Mouse (Mus musculus) heart, adult 18-20 months (tissue): ENCODE measurements around the gene Brix1. TPM values are rescaled to one million over a fixed set of nuclear protein-coding genes. Genes with fewer than 3 reads are reported as not detected.
A peak's percentile ranks its signal among the peaks of the same experiment; 100 is the strongest.

Experiments used
- DNase-seq, 2 experiments: peaks; one replicate each; pipeline ENCODE4 v3.0.0; 2021 to 2022; ENCODE audit warnings: mixed read lengths in 1 of 2
- total RNA-seq, 2 experiments: library from RNA; stranded (reverse); gene quantifications; 2 replicates each; pipeline ENCODE4 v1.2.3; 2021

Gene Brix1
- total RNA-seq, 2 experiments from 2014 or later, result 20.4 to 22.5 TPM

DNA sequence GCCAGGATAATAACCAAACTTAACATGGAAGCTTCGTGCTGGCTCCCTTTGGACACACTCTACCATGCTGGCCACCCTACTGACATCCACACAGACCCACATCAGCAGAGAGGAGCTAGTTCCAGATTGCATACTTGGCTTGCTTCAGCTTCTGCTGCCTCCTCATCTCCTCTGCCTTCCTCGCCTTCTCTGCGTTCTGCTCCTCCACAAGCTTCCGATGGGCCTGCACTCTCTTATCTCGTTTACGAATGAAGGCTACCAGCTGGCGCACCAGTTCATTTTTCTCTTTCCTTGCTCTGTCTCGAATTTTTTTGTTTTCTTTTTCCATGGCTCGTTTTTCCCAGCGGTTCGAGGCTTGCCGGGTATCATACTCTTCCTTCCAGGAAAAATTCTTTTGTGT is 24.8 kb downstream of the Brix1 start:
- peak in 1 of 2 experiments; percentile 15 for DNase-seq

GRCm38 (mm10) chr15:10447102-10447501 is 38.6 kb downstream of the Brix1 start:
- DNase-seq, result no peak

GRCm38 (mm10) chr15:10442275-10442674 is 43.5 kb downstream of the Brix1 start:
- peak in 1 of 2 experiments; percentile 3 for DNase-seq

DNA sequence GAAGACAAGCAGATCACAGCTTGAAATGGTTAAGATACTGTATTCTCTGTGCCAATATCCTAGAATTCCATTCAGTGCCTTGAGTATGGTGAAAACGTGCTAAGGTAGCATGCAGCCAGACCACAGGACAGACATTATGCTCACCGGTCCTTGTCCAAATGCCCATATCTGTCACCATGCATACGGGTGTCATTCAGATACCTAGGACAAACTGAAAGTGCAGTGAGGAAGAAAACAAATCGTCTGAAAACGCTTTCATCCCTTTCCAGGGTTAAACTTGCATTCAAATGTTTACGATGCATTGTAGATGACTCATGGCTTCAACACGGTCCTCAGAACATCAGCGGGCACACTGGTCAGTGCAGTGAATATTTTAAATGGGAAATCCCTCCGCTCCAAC is 44.3 kb downstream of the Brix1 start:
- no peak for DNase-seq

DNA sequence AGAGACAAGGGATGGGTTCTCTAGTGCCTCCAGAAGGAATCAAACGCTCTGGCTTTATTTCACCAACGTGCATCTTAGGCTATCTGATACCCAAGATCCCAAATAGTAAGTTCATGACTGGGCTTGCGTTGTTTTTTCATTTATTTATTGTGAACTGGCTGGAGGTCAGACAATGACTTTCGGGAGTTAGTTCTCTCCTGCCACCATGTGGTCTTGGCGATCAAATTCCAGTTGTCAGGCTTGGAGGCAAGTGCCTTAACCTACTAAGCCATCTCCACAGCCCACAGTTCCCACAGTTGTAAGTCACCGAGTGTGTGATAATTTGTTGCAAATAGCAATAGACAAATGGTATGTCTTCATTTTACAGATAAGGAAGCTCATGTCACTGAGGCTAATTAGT is 45.8 kb downstream of the Brix1 start:
- peak in 1 of 2 experiments; percentile 28 for DNase-seq

DNA sequence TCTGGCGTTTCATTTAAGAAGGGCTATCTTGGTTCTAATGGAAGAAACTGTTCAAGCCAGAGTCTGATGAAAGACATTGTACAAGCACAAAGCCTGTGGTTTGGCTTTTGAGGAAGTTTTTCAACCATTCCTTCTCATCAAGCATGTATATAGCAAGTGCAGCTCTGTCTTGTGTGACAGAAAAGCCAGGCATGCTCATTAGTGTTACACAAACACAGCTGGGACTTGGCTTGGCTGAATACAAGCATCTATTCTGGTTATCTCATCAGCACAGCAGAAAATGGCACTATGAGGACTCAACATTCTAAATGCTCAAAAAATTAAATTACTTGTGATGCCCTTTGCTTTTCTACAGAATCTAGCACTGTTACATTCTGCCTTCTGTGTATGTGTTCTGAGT is 48.9 kb downstream of the Brix1 start:
- no peak for DNase-seq

- no peak for DNase-seq
Measured at GRCm38 (mm10) chr15:10426545-10427266, 59.0 kb downstream of the Brix1 start.

DNA sequence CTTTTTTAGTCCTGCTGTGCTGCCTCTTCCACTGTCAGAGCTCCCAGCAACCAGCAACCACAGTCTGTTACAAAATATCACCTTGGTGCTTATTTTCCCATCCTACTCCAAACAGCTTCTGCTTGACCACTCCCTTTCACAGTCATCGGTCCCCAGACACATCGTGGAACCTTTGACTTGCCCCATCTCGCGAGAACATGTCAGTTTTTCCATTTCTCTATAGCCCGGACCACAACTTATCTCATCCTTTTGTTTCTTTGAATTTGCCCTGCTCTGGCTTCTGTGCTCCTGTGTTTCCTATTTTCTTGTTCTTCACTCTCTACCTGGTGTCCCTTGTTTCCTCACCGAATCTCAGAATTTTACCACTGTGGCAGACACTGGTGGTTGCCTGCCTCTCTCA is 59.6 kb downstream of the Brix1 start:
- DNase-seq, result no peak

Other genes starting within 250 kb of the Brix1 start
- gene Gm21973, start 160.6 kb downstream of the Brix1 start, total RNA-seq, result not detected
- gene Agxt2, start 127.4 kb downstream of the Brix1 start, total RNA-seq, result under 1 TPM in 1 of 2 experiments, not detected in 1; 0.12 TPM
- gene Dnajc21, start 15.4 kb downstream of the Brix1 start, total RNA-seq, result 10 to 100 TPM; 34.6 to 36.6 TPM
- gene Rad1, start 71 bp upstream of the Brix1 start, total RNA-seq, result 1 to 10 TPM; 7.7 to 10.0 TPM
- not detected for gene Ttc23l, start 72.7 kb upstream of the Brix1 start, total RNA-seq
- gene Rai14, start 228.7 kb upstream of the Brix1 start, total RNA-seq, result 1 to 10 TPM; 3.6 to 3.9 TPM